Mouse (Mus musculus): ENCODE results near the gene Insig1. TPM values are rescaled to one million over a fixed set of nuclear protein-coding genes. Genes with fewer than 3 reads are reported as not detected.
A peak's percentile ranks its signal among the peaks of the same experiment; 100 is the strongest.

Gene Insig1
- polyA plus RNA-seq, 1 experiment from 2014 or later: 90.8 TPM

- H3K9me3 ChIP-seq (replicated peaks; ENCODE audit: control insufficient read depth, low read length): no peaks in the 10 kb centered on the region
- no peak overlapping the region for H3K9ac ChIP-seq (ENCODE audit: low read depth, low read length)
- H3K4me2 ChIP-seq (ENCODE audit: low read depth, low read length): no peak overlapping the region
- no peaks in the 10 kb centered on the region; the same call in 1 of the 2 replicates for H3K27me3 ChIP-seq (ENCODE audit: control insufficient read depth, insufficient read depth, low read depth, low read length)
- no peak for ATAC-seq (ENCODE audit: low read depth)
- no peak overlapping the region for H3K27ac ChIP-seq (ENCODE audit: low read length)
- WGBS (ENCODE audit: insufficient replicate concordance): 23% methylated on average over 4 of the region's 4 CpGs
- no peak overlapping the region for H3K4me3 ChIP-seq (ENCODE audit: low read depth, low read length)
- no peaks in the 10 kb centered on the region for H3K4me1 ChIP-seq (ENCODE audit: control insufficient read depth, low read depth, low read length)
- H3K36me3 ChIP-seq (ENCODE audit: control insufficient read depth, insufficient read depth): no peaks in the 10 kb centered on the region
Observed at GRCm38 (mm10) chr5:28093874-28094273, 22.7 kb downstream of the Insig1 start.

- no peak overlapping the region for H3K27ac ChIP-seq (ENCODE audit: low read length)
- H3K9me3 ChIP-seq (replicated peaks; ENCODE audit: control insufficient read depth, low read length): no peaks in the 10 kb centered on the region
- H3K9ac ChIP-seq (ENCODE audit: low read depth, low read length): no peak overlapping the region
- no peak overlapping the region for H3K4me2 ChIP-seq (ENCODE audit: low read depth, low read length)
- H3K4me1 ChIP-seq (ENCODE audit: control insufficient read depth, low read depth, low read length): no peaks in the 10 kb centered on the region
- no peak overlapping the region for H3K4me3 ChIP-seq (ENCODE audit: low read depth, low read length)
- no peaks in the 10 kb centered on the region; the same call in 1 of the 2 replicates for H3K27me3 ChIP-seq (ENCODE audit: control insufficient read depth, insufficient read depth, low read depth, low read length)
- no peak for ATAC-seq (ENCODE audit: low read depth)
- 52% methylated on average over 3 of the region's 3 CpGs for WGBS (ENCODE audit: insufficient replicate concordance)
- no peaks in the 10 kb centered on the region for H3K36me3 ChIP-seq (ENCODE audit: control insufficient read depth, insufficient read depth)
Observed at GRCm38 (mm10) chr5:28094393-28094792, 23.2 kb downstream of the Insig1 start.

GRCm38 (mm10) chr5:28094846-28095245 is 23.7 kb downstream of the Insig1 start:
- WGBS (ENCODE audit: insufficient replicate concordance): 50% methylated on average over 6 of the region's 6 CpGs

GRCm38 (mm10) chr5:28095671-28096070 is 24.5 kb downstream of the Insig1 start:
- no peak overlapping the region for H3K27ac ChIP-seq (ENCODE audit: low read length)
- H3K27me3 ChIP-seq (ENCODE audit: control insufficient read depth, insufficient read depth, low read depth, low read length): no peaks in the 10 kb centered on the region
- 28% methylated on average over 2 of the region's 2 CpGs for WGBS (ENCODE audit: insufficient replicate concordance)
- H3K4me1 ChIP-seq (ENCODE audit: control insufficient read depth, low read depth, low read length): no peaks in the 10 kb centered on the region
- H3K9ac ChIP-seq (ENCODE audit: low read depth, low read length): no peak overlapping the region
- no peaks in the 10 kb centered on the region for H3K9me3 ChIP-seq (replicated peaks; ENCODE audit: control insufficient read depth, low read length)
- ATAC-seq (ENCODE audit: low read depth): no peak
- no peak overlapping the region for H3K4me2 ChIP-seq (ENCODE audit: low read depth, low read length)
- H3K4me3 ChIP-seq (ENCODE audit: low read depth, low read length): no peak overlapping the region
- no peaks in the 10 kb centered on the region for H3K36me3 ChIP-seq (ENCODE audit: control insufficient read depth, insufficient read depth)

More at GRCm38 (mm10) chr5:28094846-28095245, 23.7 kb downstream of the Insig1 start:
- Histone ChIP-seq H3K27ac (ENCODE audit: low read length) (no peak overlapping the region), H3K36me3 (ENCODE audit: control insufficient read depth, insufficient read depth) (no peaks in the 10 kb centered on the region), H3K4me3 (ENCODE audit: low read depth, low read length) (no peak overlapping the region), H3K27me3 (ENCODE audit: control insufficient read depth, insufficient read depth, low read depth, low read length) (no peaks in the 10 kb centered on the region), H3K9me3 (replicated peaks; ENCODE audit: control insufficient read depth, low read length) (no peaks in the 10 kb centered on the region), H3K9ac (ENCODE audit: low read depth, low read length) (no peak overlapping the region), H3K4me1 (ENCODE audit: control insufficient read depth, low read depth, low read length) (no peaks in the 10 kb centered on the region), H3K4me2 (ENCODE audit: low read depth, low read length) (no peak overlapping the region)
- ATAC-seq (ENCODE audit: low read depth): no peak

GRCm38 (mm10) chr5:28106966-28107365 is 35.8 kb downstream of the Insig1 start:
- ATAC-seq (ENCODE audit: low read depth): no peak
- H3K9me3 ChIP-seq (replicated peaks; ENCODE audit: control insufficient read depth, low read length): no peaks in the 10 kb centered on the region
- no peaks in the 10 kb centered on the region for H3K27me3 ChIP-seq (ENCODE audit: control insufficient read depth, insufficient read depth, low read depth, low read length)
- H3K4me3 ChIP-seq (ENCODE audit: low read depth, low read length): no peak overlapping the region
- 38% methylated on average over 4 of the region's 4 CpGs for WGBS (ENCODE audit: insufficient replicate concordance)
- H3K4me1 ChIP-seq (ENCODE audit: control insufficient read depth, low read depth, low read length): no peaks in the 10 kb centered on the region
- H3K36me3 ChIP-seq (ENCODE audit: control insufficient read depth, insufficient read depth): no peaks in the 10 kb centered on the region
- no peak overlapping the region for H3K27ac ChIP-seq (ENCODE audit: low read length)
- H3K9ac ChIP-seq (ENCODE audit: low read depth, low read length): no peak overlapping the region
- no peak overlapping the region for H3K4me2 ChIP-seq (ENCODE audit: low read depth, low read length)

- no peaks in the 10 kb centered on the region for H3K9me3 ChIP-seq (replicated peaks; ENCODE audit: control insufficient read depth, low read length)
- no peaks in the 10 kb centered on the region for H3K4me1 ChIP-seq (ENCODE audit: control insufficient read depth, low read depth, low read length)
- 47% methylated on average over 6 of the region's 6 CpGs for WGBS (ENCODE audit: insufficient replicate concordance)
- no peak overlapping the region for H3K27ac ChIP-seq (ENCODE audit: low read length)
- H3K9ac ChIP-seq (ENCODE audit: low read depth, low read length): no peak overlapping the region
- no peak overlapping the region for H3K4me2 ChIP-seq (ENCODE audit: low read depth, low read length)
- H3K27me3 ChIP-seq (ENCODE audit: control insufficient read depth, insufficient read depth, low read depth, low read length): no peaks in the 10 kb centered on the region
- H3K4me3 ChIP-seq (ENCODE audit: low read depth, low read length): no peak overlapping the region
- no peak for ATAC-seq (ENCODE audit: low read depth)
- no peaks in the 10 kb centered on the region for H3K36me3 ChIP-seq (ENCODE audit: control insufficient read depth, insufficient read depth)
Observed at GRCm38 (mm10) chr5:28107974-28108373, 36.8 kb downstream of the Insig1 start.

- H3K27ac ChIP-seq (ENCODE audit: low read length): no peak overlapping the region
- no peak overlapping the region for H3K4me2 ChIP-seq (ENCODE audit: low read depth, low read length)
- no peak overlapping the region for H3K9ac ChIP-seq (ENCODE audit: low read depth, low read length)
- no peak overlapping the region for H3K4me3 ChIP-seq (ENCODE audit: low read depth, low read length)
- no peaks in the 10 kb centered on the region for H3K27me3 ChIP-seq (ENCODE audit: control insufficient read depth, insufficient read depth, low read depth, low read length)
- H3K4me1 ChIP-seq (ENCODE audit: control insufficient read depth, low read depth, low read length): no peaks in the 10 kb centered on the region
- H3K36me3 ChIP-seq (ENCODE audit: control insufficient read depth, insufficient read depth): no peaks in the 10 kb centered on the region
- WGBS (ENCODE audit: insufficient replicate concordance): 43% methylated on average over 2 of the region's 2 CpGs
- H3K9me3 ChIP-seq (replicated peaks; ENCODE audit: control insufficient read depth, low read length): no peaks in the 10 kb centered on the region
- no peak for ATAC-seq (ENCODE audit: low read depth)
Observed at GRCm38 (mm10) chr5:28110881-28111280, 39.7 kb downstream of the Insig1 start.

GRCm38 (mm10) chr5:28117251-28117880 is 46.2 kb downstream of the Insig1 start:
- no peak for ATAC-seq (ENCODE audit: low read depth)
- no peak overlapping the region for H3K27ac ChIP-seq (ENCODE audit: low read length)
- peaks cover 51% of the 10 kb centered on the region for H3K27me3 ChIP-seq (ENCODE audit: control insufficient read depth, insufficient read depth, low read depth, low read length)
- H3K36me3 ChIP-seq (ENCODE audit: control insufficient read depth, insufficient read depth): no peaks in the 10 kb centered on the region
- H3K9me3 ChIP-seq (replicated peaks; ENCODE audit: control insufficient read depth, low read length): no peaks in the 10 kb centered on the region
- no peaks in the 10 kb centered on the region for H3K4me1 ChIP-seq (ENCODE audit: control insufficient read depth, low read depth, low read length)
- no peak overlapping the region for H3K9ac ChIP-seq (ENCODE audit: low read depth, low read length)
- no peak overlapping the region for H3K4me3 ChIP-seq (ENCODE audit: low read depth, low read length)
- no peak overlapping the region for H3K4me2 ChIP-seq (ENCODE audit: low read depth, low read length)
- WGBS (ENCODE audit: insufficient replicate concordance): 6% methylated on average over 13 of the region's 13 CpGs

- 1% methylated on average over 30 of the region's 30 CpGs for WGBS (ENCODE audit: insufficient replicate concordance)
- Histone ChIP-seq H3K36me3 (ENCODE audit: control insufficient read depth, insufficient read depth) (no peaks in the 10 kb centered on the region), H3K4me2 (ENCODE audit: low read depth, low read length) (peak overlapping the region; percentile 53), H3K9ac (ENCODE audit: low read depth, low read length) (no peak overlapping the region), H3K4me1 (ENCODE audit: control insufficient read depth, low read depth, low read length) (no peaks in the 10 kb centered on the region), H3K27ac (ENCODE audit: low read length) (no peak overlapping the region), H3K27me3 (ENCODE audit: control insufficient read depth, insufficient read depth, low read depth, low read length) (peaks cover 57% of the 10 kb centered on the region), H3K4me3 (ENCODE audit: low read depth, low read length) (peak overlapping the region; percentile 40), H3K9me3 (replicated peaks; ENCODE audit: control insufficient read depth, low read length) (no peaks in the 10 kb centered on the region)
- ATAC-seq (ENCODE audit: low read depth): no peak
Observed at GRCm38 (mm10) chr5:28117882-28118530, 46.8 kb downstream of the Insig1 start.

All from liver, embryonic 16.5 days (tissue).